Mouse (Mus musculus): Measurements from ENCODE around the gene Tapbp. TPM values are rescaled to one million over a fixed set of nuclear protein-coding genes. Genes with fewer than 3 reads are reported as not detected.
"Not testable (repeated sequence)": the region's sequence is repeated elsewhere in the genome, so short reads cannot be mapped to it uniquely, and the experiment has no call there.

Gene Tapbp
- polyA plus RNA-seq, 1 experiment from 2014 or later, result 31.4 TPM

DNA sequence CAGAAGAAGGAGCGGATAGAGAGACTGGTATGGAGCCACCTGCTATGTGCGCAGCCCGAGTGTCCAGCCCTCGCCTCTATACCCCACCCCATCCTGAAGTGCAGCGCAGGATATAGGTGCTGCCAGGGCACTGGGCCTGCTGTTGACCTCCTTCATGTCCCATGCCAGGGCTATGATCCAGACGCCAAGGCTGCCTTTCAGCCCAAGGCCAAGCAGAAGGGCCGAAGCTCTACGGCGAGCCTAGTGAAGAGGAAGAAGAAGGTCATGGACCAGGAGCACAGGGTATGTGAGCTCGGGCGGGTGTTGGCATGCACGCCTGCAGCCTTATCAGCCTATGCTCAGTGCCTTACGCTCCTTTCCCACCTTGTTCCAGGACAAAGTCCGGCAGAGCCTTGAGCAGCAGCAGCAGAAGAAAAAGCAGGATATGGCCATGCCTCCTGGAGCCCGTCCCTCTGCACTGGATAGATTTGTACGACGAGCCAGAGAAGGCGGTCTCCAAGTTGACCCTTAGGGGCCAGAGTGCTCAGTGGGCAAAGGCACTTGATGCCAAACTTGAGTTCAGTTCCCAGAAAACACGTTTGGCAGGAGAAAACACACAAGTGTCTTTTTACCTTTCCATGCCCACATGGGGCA is 33.3 kb downstream of the Tapbp start:
- no peak overlapping the region for H3K4me2 ChIP-seq
- no peak overlapping the region for H3K9ac ChIP-seq
- H3K4me3 ChIP-seq (ENCODE audit: low read depth, low read length), result no peak overlapping the region
- H3K27ac ChIP-seq (ENCODE audit: low read depth), result no peak overlapping the region
- peaks cover 18% of the 10 kb centered on the region; the same call in 1 of the 2 replicates for H3K4me1 ChIP-seq (ENCODE audit: insufficient read depth)
- H3K27me3 ChIP-seq (ENCODE audit: insufficient read depth, low read length), result no peaks in the 10 kb centered on the region
- ATAC-seq (ENCODE audit: insufficient read depth) (no peak), DNase-seq (no peak)
- peaks cover 70% of the 10 kb centered on the region for H3K36me3 ChIP-seq (ENCODE audit: insufficient read depth)
- H3K9me3 ChIP-seq (ENCODE audit: low read depth, low read length), result no peaks in the 10 kb centered on the region
- TF ChIP-seq CTCF (IDR thresholded peaks at IDR 0.05; ENCODE audit: low read depth), result no peak
- WGBS, result 84% methylated on average over 19 of the region's 19 CpGs

DNA sequence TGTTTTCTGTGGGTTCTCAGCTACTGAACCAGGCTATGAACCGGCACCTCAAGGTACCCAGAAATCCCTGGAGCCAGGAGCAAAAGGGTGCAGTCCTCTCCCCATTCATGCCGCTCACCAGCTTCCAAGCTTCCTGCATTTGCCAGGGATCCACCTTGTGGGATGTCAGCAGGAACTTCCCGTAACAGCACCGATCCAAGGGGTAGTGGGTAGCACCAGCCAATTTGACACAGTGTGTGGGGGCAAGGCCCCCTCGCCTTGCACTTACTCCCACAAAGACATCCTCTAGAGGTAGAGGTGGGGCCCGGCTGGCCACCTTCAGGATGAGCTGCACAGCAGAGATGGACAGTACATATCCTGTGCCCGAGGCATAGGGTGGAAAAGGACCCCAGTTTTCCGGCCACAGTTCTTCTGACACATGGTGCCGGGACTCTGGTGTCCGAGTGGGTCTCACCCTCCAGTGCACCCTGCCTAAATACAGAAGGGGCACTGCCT is 34.5 kb downstream of the Tapbp start:
- Histone ChIP-seq H3K4me2 (peak overlapping the region; percentile 100), H3K9ac (peak overlapping the region; percentile 53; the same call in 1 of the 2 replicates), H3K4me1 (ENCODE audit: insufficient read depth) (peaks cover 24% of the 10 kb centered on the region; the same call in 1 of the 2 replicates), H3K36me3 (ENCODE audit: insufficient read depth) (peaks cover 67% of the 10 kb centered on the region), H3K4me3 (ENCODE audit: low read depth, low read length) (peak overlapping the region; percentile 40), H3K27ac (ENCODE audit: low read depth) (0 out of 2 replicates have a peak overlapping the region, but pooled peaks have one; percentile 85), H3K9me3 (ENCODE audit: low read depth, low read length) (no peaks in the 10 kb centered on the region), H3K27me3 (ENCODE audit: insufficient read depth, low read length) (no peaks in the 10 kb centered on the region)
- no peak for TF ChIP-seq CTCF (IDR thresholded peaks at IDR 0.05; ENCODE audit: low read depth)
- WGBS, result 72% methylated on average over 10 of the region's 10 CpGs
- DNase-seq (no peak), ATAC-seq (ENCODE audit: insufficient read depth) (no peak)

DNA sequence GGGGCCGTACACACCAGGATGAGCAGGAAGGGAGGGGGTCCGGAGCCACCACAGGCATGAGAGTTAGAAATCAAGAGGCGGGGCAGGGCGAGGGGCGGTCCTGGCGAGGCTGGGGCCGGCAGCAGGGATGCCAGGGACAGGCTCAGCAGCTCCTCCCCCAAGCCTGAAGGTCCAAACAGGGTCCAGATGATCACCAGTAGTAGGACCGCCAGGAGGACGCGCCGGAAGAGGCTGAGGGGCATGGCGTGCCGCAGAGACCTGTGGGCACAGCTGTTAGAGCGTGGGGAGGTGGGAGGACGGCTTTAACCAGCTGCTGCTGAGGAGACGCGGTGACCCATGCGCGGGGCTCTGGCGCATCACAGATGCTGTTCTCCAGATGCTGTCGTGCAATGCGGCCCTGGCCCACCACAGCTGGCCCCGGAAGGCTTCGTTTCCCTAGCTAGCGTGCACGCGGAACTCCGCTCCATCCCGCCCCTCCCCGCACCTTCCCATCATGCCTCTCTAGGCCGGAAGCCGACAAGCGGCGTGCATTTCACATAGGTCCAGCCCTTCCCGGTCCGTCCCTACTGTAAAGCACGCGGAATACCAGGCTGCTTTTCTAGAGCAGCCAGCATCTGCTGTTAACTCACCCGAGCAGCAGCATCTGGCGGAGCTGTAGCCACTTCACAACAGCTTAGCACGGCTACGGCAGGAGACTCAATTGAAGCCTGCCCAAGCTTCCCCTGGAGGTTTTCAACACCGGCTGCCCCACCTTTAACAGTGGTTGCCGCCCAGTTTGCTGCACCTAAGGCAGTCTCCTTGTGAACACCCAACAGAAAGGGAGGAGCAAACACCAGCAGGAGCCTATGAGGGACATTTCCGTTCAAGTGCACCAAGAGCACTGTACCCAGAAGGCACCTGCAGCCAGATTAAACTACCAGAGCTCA is 35.6 kb downstream of the Tapbp start, which contains the start of gene B3galt4:
Gene B3galt4, minus strand, starts transcription at position 468 of the 926 bp plus-strand sequence.
- peak within 1 kb of the TSS; percentile 85 for H3K27ac ChIP-seq (ENCODE audit: low read depth)
- H3K4me2 ChIP-seq, result peak within 1 kb of the TSS; percentile 100
- H3K27me3 ChIP-seq (ENCODE audit: insufficient read depth, low read length), result no peaks in the 10 kb centered on the region
- H3K4me3 ChIP-seq (ENCODE audit: low read depth, low read length), result peak within 1 kb of the TSS; percentile 40
- peak within 1 kb of the TSS; percentile 99 for H3K9ac ChIP-seq
- peaks cover 24% of the 10 kb centered on the region; the same call in 1 of the 2 replicates for H3K4me1 ChIP-seq (ENCODE audit: insufficient read depth)
- ATAC-seq (ENCODE audit: insufficient read depth) (peak; percentile 83), DNase-seq (peak; percentile 92)
- TF ChIP-seq CTCF (IDR thresholded peaks at IDR 0.05; ENCODE audit: low read depth), result peak; percentile 21; the same call in 1 of the 2 replicates
- peaks cover 66% of the 10 kb centered on the region for H3K36me3 ChIP-seq (ENCODE audit: insufficient read depth)
- H3K9me3 ChIP-seq (ENCODE audit: low read depth, low read length), result no peaks in the 10 kb centered on the region
- under 1% methylated on average over 45 of the region's 45 CpGs for WGBS

DNA sequence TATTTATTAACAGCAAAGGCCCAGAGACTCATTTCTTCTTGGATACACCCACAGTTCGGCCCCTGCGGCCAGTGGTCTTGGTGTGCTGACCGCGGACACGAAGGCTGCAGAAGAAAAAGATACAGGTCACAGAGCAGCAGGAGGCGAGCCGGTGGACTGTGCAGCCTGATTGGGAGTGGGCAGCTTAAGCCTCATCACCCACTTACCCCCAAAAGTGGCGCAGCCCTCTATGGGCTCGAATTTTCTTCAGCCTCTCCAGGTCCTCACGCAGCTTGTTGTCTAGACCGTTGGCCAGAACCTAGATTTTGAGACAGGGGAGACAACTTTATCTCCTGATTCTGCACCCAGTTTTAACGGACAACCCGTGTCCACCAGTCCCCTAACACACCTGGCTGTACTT is 36.3 kb downstream of the Tapbp start:
- not testable (repeated sequence) for H3K27me3 ChIP-seq (ENCODE audit: insufficient read depth, low read length); DNase-seq; ATAC-seq (ENCODE audit: insufficient read depth); H3K9me3 ChIP-seq (ENCODE audit: low read depth, low read length)
- Histone ChIP-seq H3K9ac (peak overlapping the region; percentile 99; the same call in 1 of the 2 replicates), H3K4me3 (ENCODE audit: low read depth, low read length) (peak overlapping the region; percentile 40), H3K4me1 (ENCODE audit: insufficient read depth) (peaks cover 26% of the 10 kb centered on the region; the same call in 1 of the 2 replicates), H3K4me2 (peak overlapping the region; percentile 100), H3K36me3 (ENCODE audit: insufficient read depth) (peaks cover 61% of the 10 kb centered on the region), H3K27ac (ENCODE audit: low read depth) (0 out of 2 replicates have a peak overlapping the region, but pooled peaks have one; percentile 85)
- WGBS, result 70% methylated on average over 13 of the region's 13 CpGs

DNA sequence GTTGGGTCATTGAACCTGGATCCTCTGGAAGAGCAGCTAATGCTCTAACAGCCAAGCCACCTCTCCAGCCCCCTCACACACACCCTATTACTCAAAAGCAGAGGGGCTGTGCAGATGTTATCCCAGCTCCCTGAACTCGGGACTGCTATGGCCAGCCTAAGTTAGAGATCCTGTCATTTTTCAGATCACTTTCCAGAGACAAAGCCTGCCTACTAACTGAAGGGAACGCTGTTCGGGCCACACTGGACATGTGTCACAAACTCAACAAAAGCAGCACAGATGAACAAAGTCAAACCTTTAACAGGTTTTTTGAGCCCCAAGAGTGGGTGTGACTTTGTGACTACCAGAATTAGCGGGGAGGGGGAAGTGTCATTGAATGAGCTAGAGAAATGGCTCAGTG is 37.2 kb downstream of the Tapbp start:
- H3K27ac ChIP-seq (ENCODE audit: low read depth), result no peak overlapping the region; the same call in 1 of the 2 replicates
- H3K36me3 ChIP-seq (ENCODE audit: insufficient read depth), result peaks cover 59% of the 10 kb centered on the region
- H3K9me3 ChIP-seq (ENCODE audit: low read depth, low read length), result no peaks in the 10 kb centered on the region
- H3K9ac ChIP-seq, result peak overlapping the region; percentile 99
- 65% methylated on average over 4 of the region's 4 CpGs for WGBS
- H3K27me3 ChIP-seq (ENCODE audit: insufficient read depth, low read length), result no peaks in the 10 kb centered on the region
- H3K4me1 ChIP-seq (ENCODE audit: insufficient read depth), result peaks cover 26% of the 10 kb centered on the region; the same call in 1 of the 2 replicates
- H3K4me3 ChIP-seq (ENCODE audit: low read depth, low read length), result peak overlapping the region; percentile 99; the same call in 1 of the 2 replicates
- ATAC-seq (ENCODE audit: insufficient read depth) (no peak), DNase-seq (no peak)
- H3K4me2 ChIP-seq, result peak overlapping the region; percentile 100
- TF ChIP-seq CTCF (IDR thresholded peaks at IDR 0.05; ENCODE audit: low read depth), result no peak

- Histone ChIP-seq H3K36me3 (ENCODE audit: insufficient read depth) (peaks cover 57% of the 10 kb centered on the region), H3K4me3 (ENCODE audit: low read depth, low read length) (peak overlapping the region; percentile 99), H3K4me2 (peak overlapping the region; percentile 100), H3K27me3 (ENCODE audit: insufficient read depth, low read length) (no peaks in the 10 kb centered on the region), H3K9ac (peak overlapping the region; percentile 99), H3K27ac (ENCODE audit: low read depth) (no peak overlapping the region; the same call in 1 of the 2 replicates), H3K4me1 (ENCODE audit: insufficient read depth) (peaks cover 26% of the 10 kb centered on the region; the same call in 1 of the 2 replicates), H3K9me3 (ENCODE audit: low read depth, low read length) (no peaks in the 10 kb centered on the region)
- no peak for DNase-seq
- no peak for ATAC-seq (ENCODE audit: insufficient read depth)
- no peak for TF ChIP-seq CTCF (IDR thresholded peaks at IDR 0.05; ENCODE audit: low read depth)
- WGBS, result 80% methylated on average over 3 of the region's 3 CpGs
Measured at GRCm38 (mm10) chr17:33953310-33953709, 37.6 kb downstream of the Tapbp start.

Measured in lung, embryonic 14.5 days (tissue).